Mouse (Mus musculus): ENCODE data around the gene Igsf9.

DNA sequence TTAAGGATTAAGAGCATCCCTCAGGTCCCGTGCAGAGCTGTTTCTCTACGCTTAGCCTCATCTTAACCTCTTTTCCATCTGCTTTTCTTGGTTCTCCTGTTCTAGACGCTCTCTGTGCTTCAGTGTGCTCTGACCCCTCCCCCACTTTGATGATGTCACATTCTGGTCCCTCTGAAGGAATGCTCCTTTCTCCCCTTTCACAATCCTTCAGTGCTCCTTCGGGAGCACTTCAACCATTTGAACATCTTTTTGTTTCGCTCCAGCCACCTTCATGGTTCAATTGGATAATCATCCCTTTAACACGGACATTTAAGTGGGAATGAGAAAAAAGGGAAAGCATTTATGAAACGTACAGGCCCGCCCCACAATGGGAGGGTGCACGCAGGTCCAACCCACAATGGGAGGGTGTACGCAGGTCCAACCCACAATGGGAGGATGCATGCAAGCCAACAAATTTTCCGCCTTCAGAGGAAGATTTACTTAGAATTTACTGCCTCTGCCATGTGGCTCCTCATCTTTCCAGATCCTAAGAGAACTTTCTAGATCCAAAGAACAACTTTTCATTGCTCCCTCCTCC lies 13.2 kb upstream of the Igsf9 start:
- no peak for TF ChIP-seq CTCF (IDR thresholded peaks at IDR 0.05; ENCODE audit: borderline replicate concordance, insufficient read depth, low read depth, low read length)
- TF ChIP-seq POLR2A (IDR thresholded peaks at IDR 0.05; ENCODE audit: borderline replicate concordance, insufficient read depth, low read length), result no peak
